Mouse (Mus musculus): ENCODE results near the gene Gm49321. TPM values are rescaled to one million over a fixed set of nuclear protein-coding genes. Genes with fewer than 3 reads are reported as not detected.

The Gm49321 gene
- polyA plus RNA-seq, 1 experiment, result not detected

GRCm38 (mm10) chr12:73996906-73997296 lies 59.4 kb downstream of the Gm49321 start:
- no peaks in the 10 kb centered on the region for H3K4me1 ChIP-seq (ENCODE audit: control insufficient read depth, insufficient read depth, low read length)
- peak overlapping the region; percentile 47; the same call in 1 of the 2 replicates for H3K4me3 ChIP-seq (ENCODE audit: insufficient read depth, low read length)
- 0 out of 2 replicates have a peak overlapping the region, but pooled peaks have one; percentile 92 for H3K27ac ChIP-seq (ENCODE audit: insufficient read depth, low read length)
- TF ChIP-seq CTCF (IDR thresholded peaks at IDR 0.05; ENCODE audit: extremely low read depth, insufficient read depth, low read length) (no peak), POLR2A (IDR thresholded peaks at IDR 0.05; ENCODE audit: extremely low read depth, insufficient read depth, low read length) (peak; percentile 40; the same call in 1 of the 2 replicates)

- H3K27ac ChIP-seq (ENCODE audit: insufficient read depth, low read length), result peak within 1 kb of the TSS; percentile 92
- H3K4me3 ChIP-seq (ENCODE audit: insufficient read depth, low read length), result peak within 1 kb of the TSS; percentile 47
- H3K4me1 ChIP-seq (ENCODE audit: control insufficient read depth, insufficient read depth, low read length), result no peaks in the 10 kb centered on the region
- TF ChIP-seq POLR2A (IDR thresholded peaks at IDR 0.05; ENCODE audit: extremely low read depth, insufficient read depth, low read length) (peak; percentile 35; the same call in 1 of the 2 replicates), CTCF (IDR thresholded peaks at IDR 0.05; ENCODE audit: extremely low read depth, insufficient read depth, low read length) (no peak)
Measured at GRCm38 (mm10) chr12:73997297-73998127, 60.1 kb downstream of the Gm49321 start, which contains the start of gene Syt16. Syt16 (plus strand) TSS chr12:73997661.

GRCm38 (mm10) chr12:73998128-73998456 lies 60.6 kb downstream of the Gm49321 start:
- Histone ChIP-seq H3K27ac (ENCODE audit: insufficient read depth, low read length) (0 out of 2 replicates have a peak overlapping the region, but pooled peaks have one; percentile 58), H3K4me1 (ENCODE audit: control insufficient read depth, insufficient read depth, low read length) (no peaks in the 10 kb centered on the region; the same call in 1 of the 2 replicates), H3K4me3 (ENCODE audit: insufficient read depth, low read length) (peak overlapping the region; percentile 47)
- TF ChIP-seq CTCF (IDR thresholded peaks at IDR 0.05; ENCODE audit: extremely low read depth, insufficient read depth, low read length) (no peak), POLR2A (IDR thresholded peaks at IDR 0.05; ENCODE audit: extremely low read depth, insufficient read depth, low read length) (no peak)

GRCm38 (mm10) chr12:74002449-74002848 lies 65.0 kb downstream of the Gm49321 start:
- H3K27ac ChIP-seq (ENCODE audit: insufficient read depth, low read length), result no peak overlapping the region
- peaks cover 5% of the 10 kb centered on the region; the same call in 1 of the 2 replicates for H3K4me1 ChIP-seq (ENCODE audit: control insufficient read depth, insufficient read depth, low read length)
- no peak overlapping the region for H3K4me3 ChIP-seq (ENCODE audit: insufficient read depth, low read length)
- no peak for TF ChIP-seq POLR2A (IDR thresholded peaks at IDR 0.05; ENCODE audit: extremely low read depth, insufficient read depth, low read length)
- TF ChIP-seq CTCF (IDR thresholded peaks at IDR 0.05; ENCODE audit: extremely low read depth, insufficient read depth, low read length), result no peak

- no peaks in the 10 kb centered on the region for H3K4me1 ChIP-seq (ENCODE audit: control insufficient read depth, insufficient read depth, low read length)
- H3K27ac ChIP-seq (ENCODE audit: insufficient read depth, low read length), result no peak overlapping the region
- H3K4me3 ChIP-seq (ENCODE audit: insufficient read depth, low read length), result no peak overlapping the region
- TF ChIP-seq CTCF (IDR thresholded peaks at IDR 0.05; ENCODE audit: extremely low read depth, insufficient read depth, low read length), result peak; percentile 74
- TF ChIP-seq POLR2A (IDR thresholded peaks at IDR 0.05; ENCODE audit: extremely low read depth, insufficient read depth, low read length), result no peak
Measured at GRCm38 (mm10) chr12:74009448-74009911, 72.0 kb downstream of the Gm49321 start.

- no peaks in the 10 kb centered on the region; the same call in none of the 2 replicates for H3K4me1 ChIP-seq (ENCODE audit: control insufficient read depth, insufficient read depth, low read length)
- peak; percentile 97 for TF ChIP-seq CTCF (IDR thresholded peaks at IDR 0.05; ENCODE audit: extremely low read depth, insufficient read depth, low read length)
- no peak for TF ChIP-seq POLR2A (IDR thresholded peaks at IDR 0.05; ENCODE audit: extremely low read depth, insufficient read depth, low read length)
- H3K4me3 ChIP-seq (ENCODE audit: insufficient read depth, low read length), result no peak overlapping the region
- no peak overlapping the region for H3K27ac ChIP-seq (ENCODE audit: insufficient read depth, low read length)
Measured at GRCm38 (mm10) chr12:74013739-74014138, 76.3 kb downstream of the Gm49321 start.

- TF ChIP-seq CTCF (IDR thresholded peaks at IDR 0.05; ENCODE audit: extremely low read depth, insufficient read depth, low read length) (no peak), POLR2A (IDR thresholded peaks at IDR 0.05; ENCODE audit: extremely low read depth, insufficient read depth, low read length) (no peak)
- no peak overlapping the region for H3K4me3 ChIP-seq (ENCODE audit: insufficient read depth, low read length)
Measured at GRCm38 (mm10) chr12:74014739-74015270, 77.4 kb downstream of the Gm49321 start.

GRCm38 (mm10) chr12:74015491-74015890 lies 78.0 kb downstream of the Gm49321 start:
- no peaks in the 10 kb centered on the region; the same call in none of the 2 replicates for H3K4me1 ChIP-seq (ENCODE audit: control insufficient read depth, insufficient read depth, low read length)
- no peak overlapping the region for H3K4me3 ChIP-seq (ENCODE audit: insufficient read depth, low read length)
- H3K27ac ChIP-seq (ENCODE audit: insufficient read depth, low read length), result no peak overlapping the region
- no peak for TF ChIP-seq CTCF (IDR thresholded peaks at IDR 0.05; ENCODE audit: extremely low read depth, insufficient read depth, low read length)
- TF ChIP-seq POLR2A (IDR thresholded peaks at IDR 0.05; ENCODE audit: extremely low read depth, insufficient read depth, low read length), result no peak

More at GRCm38 (mm10) chr12:74014739-74015270, 77.4 kb downstream of the Gm49321 start:
- H3K27ac ChIP-seq (ENCODE audit: insufficient read depth, low read length), result no peak overlapping the region
- H3K4me1 ChIP-seq (ENCODE audit: control insufficient read depth, insufficient read depth, low read length), result no peaks in the 10 kb centered on the region; the same call in none of the 2 replicates

Other genes with a start within 250 kb of the Gm49321 start
- gene Hif1a, start 36.3 kb upstream of the Gm49321 start, polyA plus RNA-seq (2012; rRNA removed), result 35.9 and 36.2 TPM in 2 replicates
- 31.3 and 32.0 TPM in 2 replicates for gene Snapc1, start 26.8 kb downstream of the Gm49321 start, polyA plus RNA-seq (2012; rRNA removed)
- 64.3 and 68.0 TPM in 2 replicates for gene Syt16, start 60.0 kb downstream of the Gm49321 start, polyA plus RNA-seq (2012; rRNA removed)

Measured in cortical plate, adult 2 months (tissue).